Mouse (Mus musculus) embryo, embryonic 10 days (tissue): ENCODE results near the gene Actr1b.
"Not testable (repeated sequence)": the region's sequence is repeated elsewhere in the genome, so short reads cannot be mapped to it uniquely, and the experiment has no call there.

ENCODE experiments used
- DNase-seq: peaks from one replicate; pipeline ENCODE4 v3.0.0-alpha.2; 2015; ENCODE audit warnings: low spot score

The Actr1b gene

DNA sequence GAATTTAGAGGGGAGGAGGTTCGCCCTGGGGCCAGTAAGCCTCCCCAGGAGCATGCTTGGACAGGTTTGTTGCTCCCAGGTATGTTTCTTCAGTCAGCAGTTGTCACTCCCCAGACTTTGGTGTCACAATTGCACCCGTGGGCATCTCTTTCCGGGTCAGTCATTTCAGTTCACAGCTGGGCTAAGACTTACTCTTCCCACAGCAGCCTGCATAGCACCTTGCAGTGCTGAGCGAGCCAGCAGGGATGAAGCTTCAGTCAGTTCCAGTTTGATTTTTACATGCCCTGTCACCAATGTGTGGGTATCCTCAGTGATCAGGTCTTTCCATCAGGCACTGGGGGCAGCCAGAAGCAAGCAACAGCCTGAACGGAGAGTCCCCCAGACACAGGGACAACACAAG lies 17.2 kb downstream of the Actr1b start:
- no peak for DNase-seq

DNA sequence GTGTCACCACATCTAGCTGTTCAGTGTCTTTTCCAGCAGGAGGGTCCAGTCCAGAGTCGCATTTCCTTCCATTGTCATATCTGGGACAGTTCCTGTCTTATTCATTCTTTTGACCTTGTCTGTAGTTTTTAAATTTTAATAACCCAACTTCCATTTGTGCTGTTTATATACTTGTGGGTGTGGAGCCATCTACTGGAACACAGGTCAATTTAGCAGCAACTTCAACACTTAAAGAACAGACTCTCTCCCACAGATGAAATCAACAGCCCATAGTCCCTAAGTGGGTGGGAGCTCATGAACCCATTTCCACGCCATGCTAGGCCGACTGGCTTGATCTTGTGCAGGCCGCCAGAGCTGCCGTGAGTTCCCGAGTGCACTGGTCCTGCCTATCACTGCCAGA lies 17.8 kb downstream of the Actr1b start:
- DNase-seq = no peak

DNA sequence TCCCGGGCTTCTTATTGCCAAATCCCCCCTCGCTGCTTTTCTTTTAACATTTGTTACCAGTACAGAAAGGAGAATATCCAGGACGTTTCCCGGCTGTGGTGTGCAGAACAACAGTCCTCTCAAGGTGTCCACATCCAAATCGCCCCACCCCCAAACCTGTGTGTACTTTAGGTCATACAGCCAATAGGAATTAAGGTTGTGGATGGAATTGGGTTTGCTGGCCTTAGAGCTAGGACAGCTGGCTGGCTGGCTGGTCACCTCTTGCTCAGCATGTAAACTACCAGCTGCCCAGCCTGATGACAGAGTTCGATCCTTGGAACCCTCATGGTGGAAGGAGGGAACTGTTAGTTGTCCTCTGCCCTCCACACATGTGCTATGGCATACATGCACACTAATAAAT lies 19.4 kb downstream of the Actr1b start:
- no peak for DNase-seq

DNA sequence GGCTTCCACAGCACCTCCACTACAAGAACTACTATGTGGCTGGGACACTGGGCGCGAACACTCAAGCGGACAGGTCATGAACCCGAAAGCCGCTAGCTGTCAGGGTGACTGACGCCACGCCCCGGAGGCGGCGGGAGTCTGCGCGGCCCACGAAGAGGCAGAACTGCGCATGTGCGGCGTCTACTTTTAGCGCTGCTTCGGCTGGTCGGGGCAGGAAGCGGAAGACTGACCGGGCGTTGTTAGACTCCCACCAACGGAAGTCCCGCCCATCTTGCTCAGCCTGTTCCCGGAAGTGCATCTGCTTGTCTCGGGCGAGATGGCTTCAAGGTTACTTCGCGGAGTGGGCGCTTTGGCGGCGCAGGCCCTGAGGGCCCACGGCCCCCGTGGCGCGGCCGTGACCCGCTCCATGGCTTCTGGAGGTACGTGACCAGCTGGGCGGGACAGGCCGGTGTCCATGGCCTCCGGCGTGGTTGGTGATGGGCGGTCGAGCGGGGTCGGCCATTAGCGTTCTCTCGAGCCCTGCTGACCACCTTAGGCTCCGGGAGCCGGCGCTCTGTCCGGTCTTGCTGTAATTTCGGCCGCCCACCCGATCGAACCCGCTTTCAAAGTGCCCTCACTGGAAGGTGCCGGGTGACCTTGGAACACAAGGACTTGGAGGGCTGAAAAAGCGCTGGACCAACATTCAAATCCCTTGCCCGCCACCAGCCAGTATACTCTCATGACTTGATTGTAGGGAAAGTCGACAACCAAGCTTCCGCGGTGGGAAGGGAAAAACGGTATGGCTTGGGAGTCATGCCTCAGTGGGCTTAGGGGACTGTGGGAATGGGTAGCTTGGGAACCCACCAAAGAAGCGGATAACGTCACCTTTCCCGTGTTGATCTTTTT lies 22.7 kb downstream of the Actr1b start, which contains the start of gene Cox5b:
Gene Cox5b, plus strand, starts transcription at position 179 of the 885 bp plus-strand sequence.
- peak; percentile 100 for DNase-seq

DNA sequence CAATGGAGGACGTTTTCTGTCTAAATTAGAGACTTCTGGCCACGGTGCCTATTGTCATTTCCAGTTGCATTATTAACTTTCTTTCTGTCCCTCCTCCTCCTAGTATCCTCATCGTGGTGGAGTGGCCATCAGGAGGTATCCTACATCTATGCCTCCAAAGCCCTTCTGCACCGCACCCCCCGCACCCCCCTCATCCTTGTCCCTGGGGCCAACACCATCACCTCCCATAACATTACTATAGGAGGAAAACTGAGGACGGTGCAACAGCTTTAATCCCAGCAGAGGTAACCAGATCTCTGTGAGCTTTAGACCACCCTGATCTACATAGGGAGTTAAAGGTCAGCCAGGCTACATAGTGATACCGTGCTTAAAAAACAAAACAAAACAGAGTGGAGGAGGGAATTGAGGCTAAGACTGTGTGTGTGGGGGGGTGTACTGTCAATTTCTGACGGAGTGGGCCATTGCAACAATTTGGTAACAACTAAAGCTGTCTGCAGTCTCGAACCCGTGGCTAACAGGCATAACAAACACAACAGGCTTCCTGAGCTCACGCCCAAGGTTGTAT lies 23.5 kb downstream of the Actr1b start:
- no peak for DNase-seq

DNA sequence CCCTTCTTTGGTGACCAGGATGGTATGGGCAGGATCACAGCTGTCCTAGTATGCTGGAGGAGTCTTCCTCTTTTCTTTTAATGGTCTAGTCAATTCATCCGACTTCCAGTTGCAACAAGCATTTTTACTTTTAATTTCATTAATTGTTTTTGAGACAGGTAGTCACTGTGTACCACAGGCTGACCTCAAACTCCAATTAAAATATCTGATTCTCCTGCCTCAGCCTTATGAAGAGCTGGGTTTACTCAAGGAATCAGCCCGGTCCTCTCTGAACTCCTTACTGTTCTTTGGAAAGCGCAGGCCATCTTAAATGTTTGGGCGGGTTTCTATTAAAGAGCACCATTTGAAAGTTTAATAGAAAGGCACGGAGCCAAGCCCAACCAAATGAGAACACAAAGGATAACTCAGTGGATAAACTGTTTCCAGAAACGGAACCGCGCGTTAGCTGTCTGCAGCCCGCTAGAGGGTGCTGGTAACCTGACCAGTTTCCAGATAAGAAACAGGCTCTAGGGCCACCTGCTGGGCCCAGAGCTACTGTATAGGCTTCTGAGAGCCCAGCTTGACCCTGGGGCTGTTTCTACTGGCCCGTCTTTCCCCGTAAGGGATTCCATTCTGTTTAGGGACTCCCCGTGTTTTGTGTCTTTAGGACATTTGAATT lies 30.3 kb downstream of the Actr1b start:
- DNase-seq = peak; percentile 88

DNA sequence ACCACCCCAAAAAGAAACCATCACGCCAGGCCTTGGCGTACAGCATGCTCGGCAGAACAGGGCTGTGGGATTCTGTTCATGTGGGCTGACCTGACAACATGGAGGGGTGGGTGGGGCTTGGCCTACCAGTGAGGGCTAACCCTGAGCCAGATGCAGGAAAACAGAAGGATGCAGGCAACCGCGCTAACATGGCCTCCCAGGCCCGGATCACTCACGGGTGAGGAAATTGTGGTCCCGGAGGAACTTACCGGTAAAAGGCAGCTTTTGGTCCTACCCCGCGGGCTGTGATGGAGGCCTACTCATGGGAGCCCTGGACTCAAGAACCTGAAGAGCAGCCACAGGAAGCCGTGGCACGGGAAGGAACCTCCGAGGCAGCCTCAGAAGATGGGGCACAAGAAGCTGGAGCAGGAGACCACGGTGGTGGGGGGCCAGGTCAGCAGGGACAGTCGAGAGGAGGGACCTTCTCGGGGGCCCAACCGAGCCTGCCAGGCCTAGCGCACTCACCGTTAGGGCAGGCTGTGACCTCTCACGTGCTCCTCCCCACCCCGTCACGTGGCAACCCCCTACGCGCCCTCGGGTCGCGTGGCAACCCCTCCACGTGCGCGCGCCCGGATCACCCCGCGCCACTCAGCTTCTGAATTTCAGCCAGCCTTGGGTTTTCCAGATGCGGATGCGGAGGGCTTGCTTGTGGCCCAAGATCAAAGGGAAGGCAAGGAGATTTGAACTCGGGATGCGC lies 31.4 kb downstream of the Actr1b start, which contains the start of gene Fam178b:
Gene Fam178b, minus strand, starts transcription at position 564 of the 736 bp plus-strand sequence.
- no peak for DNase-seq

DNA sequence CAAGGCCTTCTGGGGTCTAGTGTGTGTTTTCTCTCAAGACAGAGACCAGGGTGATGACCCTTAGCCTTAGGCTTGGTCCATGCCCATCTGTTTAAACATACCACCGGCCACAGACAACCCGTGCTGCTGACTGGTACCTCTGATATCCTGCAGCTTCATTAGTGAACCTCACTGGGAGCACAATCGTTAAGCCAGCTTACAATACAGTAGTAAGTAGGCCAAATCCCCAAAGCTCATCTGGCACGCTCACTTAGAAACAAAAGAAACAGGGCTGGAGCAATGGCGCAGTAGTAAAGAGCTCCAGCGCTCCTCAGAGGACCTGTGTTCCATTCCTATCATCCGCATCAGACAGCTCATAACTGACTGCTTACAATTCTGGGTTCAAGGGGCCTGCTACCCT lies 33.3 kb downstream of the Actr1b start:
- no peak for DNase-seq

DNA sequence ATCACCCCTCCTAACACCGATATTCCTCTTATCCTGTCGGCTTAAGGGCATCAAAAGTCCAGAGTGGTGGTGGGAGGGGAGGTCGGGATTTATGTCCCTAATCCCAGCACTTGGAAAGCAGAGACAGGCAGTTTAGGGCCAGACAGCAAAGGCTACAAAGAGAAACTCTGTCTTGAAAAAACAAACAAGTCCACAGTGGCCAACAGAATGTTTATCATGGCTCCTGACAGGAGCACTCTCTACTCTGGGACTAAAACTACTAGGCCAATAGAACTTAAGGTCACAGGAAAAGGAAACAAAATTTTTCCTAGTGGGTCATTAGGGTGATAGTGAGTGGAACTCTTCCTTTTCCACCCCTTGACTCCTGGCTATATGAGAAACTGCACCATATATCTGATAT lies 39.3 kb downstream of the Actr1b start:
- no peak for DNase-seq

DNA sequence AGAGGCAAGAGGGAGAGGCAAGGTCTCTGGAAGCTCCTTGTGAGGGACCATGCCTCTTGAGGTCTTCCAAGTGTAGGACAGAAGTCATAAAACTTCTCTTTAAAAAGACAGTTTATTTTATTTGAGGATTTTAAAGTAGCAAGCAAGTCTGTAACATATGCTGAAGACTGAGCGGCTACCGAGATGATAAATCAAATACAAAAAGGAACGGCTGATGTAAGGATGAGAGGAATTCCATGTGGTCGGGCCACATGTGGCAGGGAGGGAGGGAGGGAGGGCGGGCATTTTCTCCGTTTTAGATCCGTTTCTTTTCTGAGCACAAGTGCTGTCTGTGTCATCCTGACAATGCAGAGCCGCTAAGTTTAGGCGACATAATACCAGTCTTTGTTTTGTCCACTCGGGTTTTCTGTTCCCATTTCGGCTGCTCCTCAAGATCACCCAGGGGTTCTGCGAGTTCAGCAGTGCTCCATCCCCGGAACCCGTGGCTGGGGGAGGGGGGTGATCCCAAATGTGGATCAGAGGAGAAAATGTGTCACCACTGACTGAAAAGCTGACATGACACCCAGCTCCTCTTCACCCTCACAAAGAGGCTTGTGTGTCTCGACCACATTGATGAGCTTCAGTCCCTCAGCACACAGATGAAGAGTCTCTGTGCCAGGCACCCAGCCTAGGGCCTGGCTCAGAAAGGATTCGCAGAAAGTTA lies 41.4 kb downstream of the Actr1b start:
- DNase-seq = no peak

DNA sequence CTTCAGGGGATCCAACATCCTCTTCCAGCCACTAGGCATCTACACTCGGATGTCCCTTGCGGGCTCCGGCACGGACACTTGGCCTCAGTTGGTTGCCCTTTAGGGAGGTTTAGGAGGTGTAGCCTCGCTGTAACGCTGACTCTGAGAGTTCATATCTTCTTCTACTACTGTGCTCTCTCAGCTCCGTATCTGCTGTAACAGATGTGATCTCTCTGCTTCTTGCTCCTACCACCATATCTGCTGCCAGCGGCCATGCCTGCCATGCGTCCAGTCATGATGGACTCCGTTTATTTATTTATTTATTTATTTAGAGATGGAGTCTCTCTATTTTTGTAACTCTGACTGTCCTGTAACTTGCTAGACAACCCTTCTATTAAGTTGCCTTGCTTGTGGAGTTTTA lies 43.0 kb downstream of the Actr1b start:
- no peak for DNase-seq

DNA sequence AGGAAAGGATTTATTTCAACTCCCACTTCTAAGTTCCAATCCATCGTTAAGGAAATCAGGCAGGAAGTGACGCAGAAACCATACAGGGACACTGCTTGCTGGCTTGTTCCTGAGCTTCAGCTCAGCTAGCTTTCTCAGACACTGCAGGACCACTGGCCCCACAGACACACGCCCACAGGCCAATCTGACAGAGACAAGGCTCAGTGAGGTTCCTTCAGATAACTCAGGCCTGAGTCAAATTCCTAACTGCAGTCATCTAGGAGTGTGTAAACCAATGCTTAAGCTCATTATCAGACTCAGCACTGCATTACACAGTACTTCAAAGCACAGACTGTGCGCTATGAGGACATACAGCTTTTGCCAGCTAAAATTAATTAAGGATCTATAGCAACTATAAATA lies 44.0 kb downstream of the Actr1b start:
- DNase-seq = no peak

DNA sequence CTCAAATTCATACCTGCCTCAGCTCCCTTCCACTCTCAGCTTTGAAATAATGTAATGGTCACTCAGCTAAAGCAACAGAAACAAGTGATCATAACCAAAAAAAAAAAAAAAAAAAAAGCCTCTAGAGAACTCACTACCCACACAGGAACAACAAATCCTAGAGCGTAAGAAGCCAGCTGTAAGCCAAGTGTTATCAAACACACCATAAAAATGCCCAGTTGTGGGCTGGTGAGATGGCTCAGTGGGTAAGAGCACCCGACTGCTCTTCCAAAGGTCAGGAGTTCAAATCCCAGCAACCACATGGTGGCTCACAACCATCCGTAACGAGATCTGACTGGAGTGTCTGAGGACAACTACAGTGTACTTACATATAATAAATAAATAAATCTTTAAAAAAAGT lies 46.2 kb downstream of the Actr1b start:
- not testable (repeated sequence) for DNase-seq

DNA sequence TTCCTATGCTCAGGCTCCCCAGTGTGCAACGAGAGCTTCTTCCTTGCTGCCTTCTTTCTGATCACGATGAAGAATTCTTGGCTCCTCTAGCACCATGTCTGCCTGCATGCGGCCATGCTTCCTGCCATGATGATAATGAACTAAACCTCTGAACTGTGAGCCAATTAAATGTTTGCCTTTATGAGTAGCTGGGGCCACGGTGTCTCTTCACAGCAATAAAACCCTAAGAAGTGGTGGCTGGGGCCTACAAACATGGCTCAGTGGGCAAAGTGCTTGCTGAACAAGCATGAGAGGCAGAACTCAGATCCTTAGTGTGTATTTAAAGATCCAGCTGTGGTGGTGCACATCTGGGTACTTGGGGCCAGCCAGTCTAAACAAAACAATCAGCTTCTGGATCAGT lies 48.3 kb downstream of the Actr1b start:
- no peak for DNase-seq

DNA sequence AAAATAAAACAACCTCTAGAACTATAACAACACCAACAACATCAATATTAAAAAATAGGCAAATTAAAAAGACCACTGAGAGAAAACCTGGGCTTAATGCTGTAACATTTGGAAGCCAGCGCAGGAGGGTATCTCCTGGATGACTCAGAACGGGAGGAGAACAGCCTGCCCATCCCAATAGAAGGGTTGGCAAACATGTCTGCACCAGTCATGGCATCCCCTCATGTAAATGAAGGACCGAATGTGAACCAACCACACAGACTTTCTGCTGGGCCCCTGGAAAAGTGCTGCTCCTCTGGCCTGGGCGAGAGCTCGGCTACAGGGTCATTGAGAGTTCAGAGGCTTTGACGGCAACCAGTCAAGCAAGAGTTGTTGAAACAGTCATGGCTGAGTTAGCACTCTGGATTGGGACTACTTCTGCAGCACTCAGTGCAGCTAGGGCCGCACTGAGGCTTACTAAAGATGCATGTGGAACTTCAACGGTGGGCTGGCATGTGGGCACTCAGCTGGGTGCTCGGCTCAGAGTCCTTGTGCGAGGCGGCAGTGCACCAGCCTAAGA lies 49.0 kb downstream of the Actr1b start:
- DNase-seq = peak; percentile 61

DNA sequence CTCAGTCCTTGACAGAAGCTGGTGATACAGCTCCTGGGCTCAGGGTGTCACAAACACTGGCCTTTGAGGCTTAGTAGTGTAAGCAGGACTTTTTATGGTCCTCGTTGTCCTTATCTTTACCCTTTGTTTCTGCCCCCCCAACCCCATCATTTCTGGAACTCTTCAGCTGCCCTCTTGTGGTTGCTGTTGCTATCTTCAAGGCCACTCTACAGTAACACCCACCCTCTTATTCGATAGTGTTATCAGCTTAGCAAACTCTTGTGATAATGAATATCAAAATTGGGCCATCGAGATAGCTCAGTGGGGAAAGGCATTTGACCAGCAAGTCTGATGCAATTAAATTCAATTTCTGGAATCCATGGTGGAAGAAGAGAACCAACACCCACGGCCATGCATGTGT lies 49.8 kb downstream of the Actr1b start:
- no peak for DNase-seq

DNA sequence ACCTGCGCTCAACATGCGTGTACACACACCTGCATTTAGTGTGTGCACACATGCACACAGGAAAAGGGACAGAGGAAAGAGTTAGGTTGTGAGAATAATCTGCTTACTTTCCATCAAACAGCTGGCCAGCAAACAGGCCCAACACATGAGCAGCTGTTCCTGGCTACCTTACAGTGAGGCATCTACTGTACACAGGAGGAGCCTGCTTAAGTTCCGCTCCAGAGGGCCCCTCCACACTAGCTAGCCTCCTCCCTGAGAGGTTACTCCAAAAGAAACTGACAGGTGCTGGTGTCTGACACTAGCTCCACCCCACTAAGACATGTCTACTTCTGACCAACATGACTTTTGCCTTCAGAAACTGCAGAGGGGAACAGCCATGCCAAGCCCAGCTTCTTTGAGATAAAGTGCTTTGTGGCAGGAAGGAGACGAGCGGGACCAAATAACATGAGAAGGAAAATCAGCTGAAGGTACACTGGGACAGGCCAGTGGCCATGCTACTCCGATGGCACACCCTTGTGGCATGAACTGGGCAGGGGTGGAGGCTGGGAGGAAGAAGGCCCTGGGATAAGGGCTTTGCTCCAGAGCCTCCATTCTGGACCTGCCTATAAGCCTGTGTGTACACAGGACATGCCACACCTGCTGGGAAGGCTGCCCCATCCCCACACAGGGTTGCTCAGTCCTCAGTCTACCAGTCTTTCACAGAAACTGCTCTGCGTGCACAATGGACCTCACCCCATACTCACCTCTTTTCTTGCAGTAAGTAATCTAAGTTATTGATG lies 55.4 kb downstream of the Actr1b start:
- DNase-seq = no peak

DNA sequence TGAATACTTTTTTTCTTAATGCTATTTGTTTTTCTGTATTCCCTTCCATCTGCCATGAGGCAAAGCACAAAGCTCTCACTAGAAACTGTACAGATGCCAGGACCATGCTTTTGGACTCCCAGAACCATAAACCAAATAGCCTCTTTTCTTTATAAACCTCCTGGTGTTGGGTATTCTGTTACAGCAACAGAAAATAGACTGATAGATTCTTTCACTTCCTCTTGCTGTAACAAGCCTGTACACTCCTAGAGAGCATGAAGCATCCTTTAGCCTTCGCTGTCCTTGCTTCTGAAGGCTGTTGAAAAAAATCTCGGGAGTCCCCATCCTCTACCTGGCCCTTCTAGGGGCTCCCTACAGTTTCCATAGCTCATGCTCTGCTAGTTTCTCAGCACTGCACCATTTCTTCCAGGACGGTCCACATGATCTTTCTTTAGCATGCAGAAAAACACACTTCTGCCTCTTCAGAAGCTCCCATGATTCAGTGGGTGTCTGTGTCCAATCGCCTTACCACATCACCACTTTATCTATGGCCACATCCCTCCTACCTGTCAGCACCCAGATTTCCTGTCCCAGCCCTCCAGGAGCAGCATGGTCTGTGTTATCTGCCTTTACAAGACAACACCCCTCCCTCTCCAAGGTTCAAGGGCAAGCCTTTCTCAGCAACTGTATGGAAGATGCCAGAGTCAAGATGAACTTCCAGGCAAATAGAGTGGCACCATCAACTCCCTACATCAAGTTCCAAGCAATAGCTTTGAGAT lies 56.4 kb downstream of the Actr1b start:
- DNase-seq = no peak

DNA sequence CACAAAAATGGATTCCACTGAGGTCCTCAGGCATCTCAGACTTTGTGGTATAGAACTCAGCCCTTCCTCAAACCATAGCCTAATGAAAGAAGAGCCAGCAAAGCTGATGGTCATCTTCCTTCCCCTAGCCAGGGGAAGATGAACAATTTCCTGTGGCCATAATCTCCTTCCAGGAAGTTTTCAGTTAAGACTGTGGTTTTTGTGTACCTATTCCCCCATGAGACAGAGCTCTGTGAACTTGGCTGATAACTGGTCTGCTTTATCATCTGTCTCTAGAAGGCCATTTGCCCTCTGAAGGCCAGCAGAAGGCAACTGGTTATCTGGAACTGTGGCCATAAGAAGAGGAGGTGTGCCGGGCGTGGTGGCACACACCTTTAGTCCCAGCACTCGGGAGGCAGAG lies 58.0 kb downstream of the Actr1b start:
- DNase-seq = no peak

DNA sequence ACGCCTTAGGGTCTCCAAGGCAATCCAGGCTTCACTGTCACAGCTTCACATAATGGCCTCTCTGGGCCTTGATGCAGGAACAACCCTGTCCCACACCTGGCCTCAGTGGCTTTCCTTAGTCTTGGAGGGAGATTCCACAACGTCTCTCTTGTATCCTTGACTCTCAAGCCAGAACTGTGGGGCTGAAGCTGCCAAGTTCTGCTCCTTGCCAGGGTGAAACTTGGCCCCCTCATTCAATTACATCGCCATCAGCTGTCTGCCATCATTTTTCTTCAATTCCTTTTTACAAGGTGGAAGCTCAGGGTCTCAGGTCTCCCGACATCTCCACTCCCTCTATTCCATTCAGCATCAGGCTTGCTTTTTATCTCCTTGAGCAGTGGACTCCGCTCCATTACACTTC lies 59.2 kb downstream of the Actr1b start:
- DNase-seq = no peak
